Mouse (Mus musculus): ENCODE data around the gene Hs3st1. TPM values are rescaled to one million over a fixed set of nuclear protein-coding genes. Genes with fewer than 3 reads are reported as not detected.

Hs3st1 gene
- total RNA-seq, 2 experiments from 2014 or later: 26.3 to 29.3 TPM

DNA sequence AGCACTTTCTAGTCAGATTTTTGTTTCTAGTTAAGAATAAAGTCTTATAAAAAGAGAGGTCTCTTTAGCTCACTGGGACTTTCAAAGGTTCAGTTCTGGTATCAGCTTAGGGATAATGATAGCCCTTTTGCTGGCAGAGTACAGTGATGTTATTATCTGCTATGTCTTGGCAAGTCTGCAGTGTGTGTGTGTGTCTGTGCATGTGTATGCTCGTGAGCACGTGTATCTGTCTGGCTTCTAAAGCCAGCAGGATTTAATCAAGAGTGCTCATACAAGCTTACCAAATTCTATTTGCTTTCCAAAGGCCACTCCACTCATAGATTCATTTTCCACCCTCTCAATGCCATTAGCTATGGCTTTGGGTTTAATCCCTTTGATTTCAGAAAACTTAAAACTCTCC lies 160.5 kb downstream of the Hs3st1 start:
- DNase-seq (ENCODE audit: low spot score in 2 of 2): no peak
